Mouse (Mus musculus) stomach, postnatal 0 days (tissue): Measurements from ENCODE around the gene Ugt1a8.

Experiments
- CTCF ChIP-seq: IDR thresholded peaks from 2 replicates; pipeline ENCODE4 v1.5.1; 2016; ENCODE audit warnings: antibody characterized with exemption, low read depth, mild to moderate bottlenecking, moderate library complexity
- EP300 ChIP-seq: optimal IDR thresholded peaks from 2 replicates; pipeline ENCODE3; 2016; ENCODE audit warnings: antibody characterized with exemption

GRCm38 (mm10) chr1:88254793-88255465, 167.3 kb downstream of the Ugt1a8 start:
- TF ChIP-seq CTCF (no peak), EP300 (no peak)
